In the genomic region with DNA sequence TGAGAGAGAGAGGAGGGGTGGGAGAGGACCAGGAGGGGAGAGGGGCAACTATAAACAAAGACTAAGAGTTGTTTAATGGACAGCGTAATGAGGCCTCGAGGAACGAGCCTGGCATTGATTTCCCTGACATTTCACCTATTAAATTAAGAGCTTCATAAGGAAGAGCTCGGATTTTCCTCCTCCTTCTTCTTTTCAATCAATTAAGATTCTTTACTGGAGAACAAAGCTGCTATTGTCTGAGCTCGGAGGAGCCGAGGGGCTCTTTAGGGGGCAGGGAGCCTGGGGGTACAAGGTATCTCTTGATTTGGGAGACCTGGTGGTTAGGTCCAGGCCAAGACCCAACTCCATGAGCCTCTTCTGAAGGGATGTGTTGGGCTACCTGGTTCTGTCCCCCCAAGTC, we compare ENCODE assay signal across 33 mouse cellular contexts. TPM values are rescaled to one million over a fixed set of nuclear protein-coding genes. Genes with fewer than 3 reads are reported as not detected.
DNase-seq lines count a peak whose midpoint lies in the region; ATAC-seq lines count a peak whose summit lies in the region.
"Had no signal": no experiment of that assay in that cellular context is flagged by ENCODE, and none has a peak within 500 bp of the region (broad histone marks: within the 10 kb centered on the region; RNA-seq: fewer than 3 reads in every experiment).

No protein-coding gene starts in this region.

- no peaks in the 10 kb centered on the region for H3K9me3 ChIP-seq in forebrain, embryonic 10.5 days
- H3K9me3 ChIP-seq in forebrain, embryonic 13.5 days (replicated peaks), result no peaks in the 10 kb centered on the region
- H3K9me3 ChIP-seq in embryonic facial prominence, embryonic 13.5 days, result no peaks in the 10 kb centered on the region
- no peaks in the 10 kb centered on the region for H3K9me3 ChIP-seq in limb, embryonic 11.5 days (ENCODE audit: control insufficient read depth, low read length)
- H3K9me3 ChIP-seq: forebrain, embryonic 12.5 days; heart, embryonic 10.5 days; heart, embryonic 13.5 days; hindbrain, embryonic 13.5 days had no signal

- DNase-seq in forebrain, embryonic 10.5 days (ENCODE audit: extremely low spot score, low spot score), result no peak
- peak; percentile 38 for DNase-seq in limb, embryonic 11.5 days (ENCODE audit: low spot score)
- DNase-seq in retina, postnatal 1 day, result peak; percentile 50
- no peak for DNase-seq in left cerebral cortex, postnatal 10 days (ENCODE audit: extremely low spot score in 1 of 2, low spot score in 2 of 2)
- no peak for DNase-seq in spleen, adult 12 weeks (ENCODE audit: low spot score)
- DNase-seq: adrenal gland, adult 8-10 months; adrenal gland, postnatal 25 days; cerebellum, adult 11-12 months; cerebellum, adult 9-10 months; cerebellum, postnatal 14 days; gastrocnemius, postnatal 25 days; heart, adult 2 months had no signal

- WGBS in forebrain, embryonic 10.5 days, result 11% methylated on average over 6 of the region's 6 CpGs
- 8% methylated on average over 6 of the region's 6 CpGs for WGBS in forebrain, embryonic 13.5 days
- WGBS in embryonic facial prominence, embryonic 13.5 days, result 18% methylated on average over 6 of the region's 6 CpGs
- WGBS in limb, embryonic 11.5 days, result 17% methylated on average over 6 of the region's 6 CpGs

- no peak overlapping the region for H3K4me2 ChIP-seq in forebrain, embryonic 13.5 days
- no peak overlapping the region for H3K4me2 ChIP-seq in embryonic facial prominence, embryonic 13.5 days
- no peak overlapping the region for H3K4me2 ChIP-seq in limb, embryonic 11.5 days (ENCODE audit: low read depth, severe bottlenecking)
- H3K4me2 ChIP-seq: forebrain, embryonic 12.5 days; heart, embryonic 13.5 days; hindbrain, embryonic 13.5 days had no signal

- peaks cover 41% of the 10 kb centered on the region for H3K27me3 ChIP-seq in forebrain, embryonic 10.5 days (ENCODE audit: poor library complexity, severe bottlenecking)
- no peaks in the 10 kb centered on the region for H3K27me3 ChIP-seq in forebrain, embryonic 13.5 days
- H3K27me3 ChIP-seq in embryonic facial prominence, embryonic 13.5 days, result no peaks in the 10 kb centered on the region
- no peaks in the 10 kb centered on the region for H3K27me3 ChIP-seq in limb, embryonic 11.5 days (ENCODE audit: control insufficient read depth, insufficient read depth, low read length)
- H3K27me3 ChIP-seq: hindbrain, embryonic 13.5 days had no signal

- no peaks in the 10 kb centered on the region for H3K36me3 ChIP-seq in forebrain, embryonic 10.5 days (replicated peaks)
- no peaks in the 10 kb centered on the region for H3K36me3 ChIP-seq in forebrain, embryonic 13.5 days (ENCODE audit: poor library complexity, severe bottlenecking)
- no peaks in the 10 kb centered on the region for H3K36me3 ChIP-seq in embryonic facial prominence, embryonic 13.5 days
- H3K36me3 ChIP-seq in limb, embryonic 11.5 days (ENCODE audit: control insufficient read depth, insufficient read depth, low read length), result no peaks in the 10 kb centered on the region
- H3K36me3 ChIP-seq: forebrain, embryonic 12.5 days; heart, embryonic 10.5 days; heart, embryonic 13.5 days; hindbrain, embryonic 13.5 days had no signal

- H3K27ac ChIP-seq in forebrain, embryonic 10.5 days, result peak overlapping the region; percentile 71
- no peak overlapping the region for H3K27ac ChIP-seq in forebrain, embryonic 13.5 days
- H3K27ac ChIP-seq in embryonic facial prominence, embryonic 13.5 days, result peak overlapping the region; percentile 48; the same call in 1 of the 2 replicates
- H3K27ac ChIP-seq in limb, embryonic 11.5 days (replicated peaks; ENCODE audit: low read depth, low read length), result no peak overlapping the region
- H3K27ac ChIP-seq: forebrain, embryonic 12.5 days; heart, adult 2 months; heart, embryonic 10.5 days; heart, embryonic 13.5 days; hindbrain, embryonic 13.5 days had no signal

- H3K9ac ChIP-seq in forebrain, embryonic 13.5 days, result no peak overlapping the region
- H3K9ac ChIP-seq in embryonic facial prominence, embryonic 13.5 days, result no peak overlapping the region
- no peak overlapping the region for H3K9ac ChIP-seq in limb, embryonic 11.5 days (ENCODE audit: low read length)
- H3K9ac ChIP-seq: forebrain, embryonic 12.5 days; heart, embryonic 13.5 days; hindbrain, embryonic 13.5 days had no signal

- no peak overlapping the region for H3K4me3 ChIP-seq in forebrain, embryonic 10.5 days
- no peak overlapping the region for H3K4me3 ChIP-seq in forebrain, embryonic 13.5 days
- no peak overlapping the region for H3K4me3 ChIP-seq in embryonic facial prominence, embryonic 13.5 days
- H3K4me3 ChIP-seq in limb, embryonic 11.5 days (ENCODE audit: low read depth, low read length), result no peak overlapping the region
- H3K4me3 ChIP-seq: forebrain, embryonic 12.5 days; heart, adult 2 months; heart, embryonic 10.5 days; heart, embryonic 13.5 days; hindbrain, embryonic 13.5 days had no signal

- no peak for ATAC-seq in forebrain, embryonic 13.5 days
- ATAC-seq in embryonic facial prominence, embryonic 13.5 days (ENCODE audit: insufficient number of reproducible peaks, insufficient read depth, low FRiP score, low TSS enrichment, low read depth), result no peak
- no peak for ATAC-seq in limb, embryonic 11.5 days (ENCODE audit: insufficient number of reproducible peaks, low FRiP score, low TSS enrichment, low read depth)
- ATAC-seq in erythroid progenitor cell, adult 5-6 weeks (replicated peaks; ENCODE audit: low FRiP score, poor library complexity, severe bottlenecking), result no peak
- ATAC-seq: activated CD4-positive, CD25-positive, alpha-beta regulatory T cell, adult 4 months; forebrain, embryonic 16.5 days; hindbrain, embryonic 16.5 days; inflammation-experienced regulatory T-cells, adult 6 months; intestine, embryonic 16.5 days had no signal

- H3K4me1 ChIP-seq in forebrain, embryonic 10.5 days, result peaks cover 54% of the 10 kb centered on the region
- H3K4me1 ChIP-seq in forebrain, embryonic 13.5 days, result peaks cover 7% of the 10 kb centered on the region
- H3K4me1 ChIP-seq in embryonic facial prominence, embryonic 13.5 days, result peaks cover 34% of the 10 kb centered on the region
- H3K4me1 ChIP-seq in limb, embryonic 11.5 days (ENCODE audit: control insufficient read depth, insufficient read depth, low read length), result peaks cover 25% of the 10 kb centered on the region

- intact Hi-C loops in left cerebral cortex, postnatal 10 days (cut with DNase I), result no loop called here

RNA-seq across cellular contexts. Expression of a gene that starts 27.1 kb away (rescaled TPM):
- polyA plus RNA-seq in forebrain, embryonic 10.5 days (2016; fragmentation: Nextera tagmentation; extraction: Ambion mirVana), result not detected in 2 replicates
- not detected in 2 replicates for polyA plus RNA-seq in forebrain, embryonic 13.5 days (2015; fragmentation: Nextera tagmentation; extraction: Ambion mirVana)
- polyA plus RNA-seq in embryonic facial prominence, embryonic 13.5 days (2015; fragmentation: Nextera tagmentation; extraction: Ambion mirVana), result not detected in 2 replicates
- not detected in 2 replicates for polyA plus RNA-seq in limb, embryonic 11.5 days (2014; fragmentation: Nextera tagmentation; extraction: Ambion mirVana)
- total RNA-seq in left cerebral cortex, postnatal 10 days (2021), result not detected
- total RNA-seq in erythroid progenitor cell, adult 5-6 weeks (2015; ENCODE audit: low replicate concordance), result not detected in 2 replicates
- total RNA-seq in erythroid progenitor cell, adult 5-6 weeks (2017; ENCODE audit: low replicate concordance), result not detected in 2 replicates
- total RNA-seq: adrenal gland, adult 8-10 months; adrenal gland, postnatal 25 days; ES-E14; gastrocnemius, adult 8-10 months; gastrocnemius, postnatal 25 days; heart, adult 2 months; heart, postnatal 25 days; hematopoietic stem cell, adult 5-6 weeks had no signal
- polyA plus RNA-seq: activated CD4-positive, CD25-positive, alpha-beta regulatory T cell, adult 4 months; brain, embryonic 14.5 days; embryonic facial prominence, embryonic 14.5 days; forebrain, embryonic 12.5 days; forebrain, embryonic 16.5 days; frontal cortex, adult 2 months; gonadal fat pad, adult 2 months; heart, adult 2 months; heart, embryonic 10.5 days; heart, embryonic 13.5 days; heart, embryonic 16.5 days; hindbrain, embryonic 13.5 days; hindbrain, embryonic 16.5 days; inflammation-experienced regulatory T-cells, adult 6 months; intestine, embryonic 16.5 days had no signal

RNA-seq across cellular contexts. Expression of a gene that starts 54.7 kb away (rescaled TPM):
- 20.1 and 20.4 TPM in 2 replicates for polyA plus RNA-seq in forebrain, embryonic 10.5 days (2016; fragmentation: Nextera tagmentation; extraction: Ambion mirVana)
- polyA plus RNA-seq in forebrain, embryonic 13.5 days (2015; fragmentation: Nextera tagmentation; extraction: Ambion mirVana), result 0.62 and 1.00 TPM in 2 replicates
- 29.3 and 34.1 TPM in 2 replicates for polyA plus RNA-seq in embryonic facial prominence, embryonic 13.5 days (2015; fragmentation: Nextera tagmentation; extraction: Ambion mirVana)
- 7.9 and 10.0 TPM in 2 replicates for polyA plus RNA-seq in limb, embryonic 11.5 days (2014; fragmentation: Nextera tagmentation; extraction: Ambion mirVana)
- total RNA-seq in left cerebral cortex, postnatal 10 days (2021), result 1 to 10 TPM; 1.1 to 1.3 TPM
- not detected in 2 replicates for total RNA-seq in erythroid progenitor cell, adult 5-6 weeks (2015; ENCODE audit: low replicate concordance)
- not detected in 2 replicates for total RNA-seq in erythroid progenitor cell, adult 5-6 weeks (2017; ENCODE audit: low replicate concordance)
- total RNA-seq: hematopoietic stem cell, adult 5-6 weeks had no signal
- polyA plus RNA-seq: activated CD4-positive, CD25-positive, alpha-beta regulatory T cell, adult 4 months had no signal

Comparison
In these comparisons a context has a peak if more than half of its experiments do, and no peak if none do; other contexts are left out.
1. H3K27ac ChIP-seq: peak in forebrain, embryonic 10.5 days (single experiment) and embryonic facial prominence, embryonic 13.5 days (single experiment); none in forebrain, embryonic 13.5 days (single experiment) and limb, embryonic 11.5 days (single experiment).
2. DNase-seq: peak in limb, embryonic 11.5 days (single experiment) and retina, postnatal 1 day (single experiment); none in forebrain, embryonic 10.5 days (single experiment), left cerebral cortex, postnatal 10 days (0 of 2) and spleen, adult 12 weeks (single experiment).